Mouse (Mus musculus): Measurements from ENCODE around the gene AU022252.

AU022252 gene

DNA sequence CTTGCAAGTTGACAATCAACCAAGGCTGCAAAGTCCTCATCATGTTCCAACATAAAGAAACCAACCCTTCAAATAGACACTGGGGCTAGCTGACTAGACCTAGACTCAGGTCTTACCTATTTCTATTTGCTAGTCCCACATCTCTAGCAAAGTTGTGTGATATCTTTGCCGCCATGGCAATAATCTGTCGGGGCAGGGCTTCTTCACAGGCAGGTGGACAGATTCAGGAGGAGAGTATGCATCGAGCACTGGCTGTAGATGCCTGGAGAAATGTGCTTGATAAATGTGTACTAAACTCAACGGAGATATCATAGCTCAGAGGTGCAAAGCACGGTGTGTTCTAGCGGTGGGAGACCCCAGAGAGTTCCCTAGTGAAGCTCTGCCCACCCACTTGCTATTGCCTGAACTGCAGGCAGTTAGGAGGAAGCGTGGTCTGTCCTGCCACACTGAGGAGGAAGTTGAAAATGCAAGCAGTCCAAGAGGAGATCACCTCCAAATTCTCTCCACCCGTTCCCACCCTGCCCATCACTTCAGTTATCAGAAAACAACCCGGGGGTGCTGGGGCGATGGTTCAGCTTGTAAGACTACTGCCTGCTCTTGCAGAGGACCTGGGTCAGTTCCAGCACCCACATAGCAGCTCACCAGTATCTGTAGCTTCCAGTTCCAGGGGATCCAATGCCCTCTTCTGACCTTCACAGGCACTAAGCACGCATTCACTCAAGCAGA, 44.3 kb downstream of the AU022252 start:
- no peak for DNase-seq

DNA sequence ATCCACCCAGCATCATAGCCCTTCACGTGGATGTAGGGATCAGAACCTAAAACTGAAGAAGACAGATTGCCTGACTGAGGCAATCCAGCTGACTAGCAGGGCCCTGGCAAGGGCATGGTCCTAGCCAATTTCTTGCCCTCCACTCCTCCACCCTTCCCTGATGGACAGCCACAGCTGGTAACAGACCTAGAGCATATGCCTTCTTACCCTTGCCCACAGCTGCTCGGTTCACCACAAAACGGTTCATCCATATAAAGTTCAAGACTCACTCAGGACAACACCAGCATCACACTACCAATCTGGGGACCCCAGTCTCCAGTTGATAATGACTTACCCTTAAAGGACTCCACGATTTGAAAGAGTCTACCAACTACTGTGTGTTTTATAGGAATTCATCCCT, 46.7 kb downstream of the AU022252 start:
- DNase-seq: no peak

DNA sequence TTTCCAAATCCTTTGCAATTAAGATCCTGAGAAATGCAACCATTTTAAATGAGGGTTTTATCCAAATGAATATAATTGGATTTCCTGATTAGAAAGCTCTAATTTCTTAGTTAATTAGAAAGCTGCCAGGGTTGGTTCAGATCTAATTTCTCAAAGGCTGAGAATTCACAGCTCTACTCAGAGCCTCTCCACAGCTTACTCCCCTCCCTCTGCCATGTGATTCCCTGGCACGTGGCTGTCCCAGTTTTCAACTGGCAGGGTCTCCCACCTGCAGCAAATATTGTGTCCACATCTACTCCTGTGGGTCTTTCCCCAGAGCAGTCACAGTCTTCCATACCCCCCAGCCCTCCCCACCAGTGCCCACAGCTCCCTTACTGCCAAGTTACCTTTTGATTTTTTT, 49.0 kb downstream of the AU022252 start:
- no peak for DNase-seq

DNA sequence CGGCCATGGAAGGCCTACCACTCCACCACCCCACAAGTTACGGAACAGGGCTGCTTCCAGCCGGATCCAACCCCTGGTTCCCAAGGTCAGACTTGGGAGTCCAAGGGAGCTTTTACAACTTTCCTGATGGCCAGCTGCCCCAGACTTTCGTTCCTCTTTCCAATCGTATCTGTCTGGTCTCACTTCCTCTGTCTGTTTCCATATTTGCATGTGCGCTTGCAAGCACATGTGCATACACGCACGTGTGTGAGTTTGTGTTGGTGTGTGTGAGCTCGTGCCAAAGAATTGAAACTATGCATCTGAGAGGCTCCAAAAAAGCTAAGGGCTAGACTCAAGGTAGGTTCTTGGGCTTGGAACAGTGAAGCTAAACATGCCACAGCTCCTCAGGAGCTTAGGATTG, 51.1 kb downstream of the AU022252 start:
- peak; percentile 63 for DNase-seq

DNA sequence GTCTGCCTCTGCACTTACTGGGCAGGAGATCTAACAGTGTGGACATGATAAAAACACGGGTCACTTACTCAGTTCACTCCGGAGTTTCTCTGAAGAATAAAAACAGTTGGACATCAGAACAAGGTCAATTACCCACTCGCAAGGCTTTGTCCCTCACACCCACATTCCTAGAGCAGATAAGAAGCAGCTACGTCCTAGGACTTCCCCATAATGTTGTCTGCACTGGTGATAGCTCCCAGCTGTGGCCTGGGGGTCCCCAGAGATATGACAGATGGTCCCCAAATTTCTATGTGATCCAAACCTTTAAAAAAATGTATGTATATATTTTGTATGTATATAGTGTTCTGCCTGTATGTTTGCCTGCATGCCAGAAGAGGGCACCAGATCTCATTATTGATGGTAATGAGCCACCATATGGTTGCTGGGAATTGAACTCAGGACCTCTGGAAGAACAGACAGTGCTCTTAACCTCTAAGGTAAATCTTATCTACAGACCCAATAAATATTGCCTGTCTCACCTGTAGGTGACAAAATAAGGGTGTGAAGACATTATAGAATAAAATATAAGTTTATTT, 52.3 kb downstream of the AU022252 start:
- no peak for DNase-seq

DNA sequence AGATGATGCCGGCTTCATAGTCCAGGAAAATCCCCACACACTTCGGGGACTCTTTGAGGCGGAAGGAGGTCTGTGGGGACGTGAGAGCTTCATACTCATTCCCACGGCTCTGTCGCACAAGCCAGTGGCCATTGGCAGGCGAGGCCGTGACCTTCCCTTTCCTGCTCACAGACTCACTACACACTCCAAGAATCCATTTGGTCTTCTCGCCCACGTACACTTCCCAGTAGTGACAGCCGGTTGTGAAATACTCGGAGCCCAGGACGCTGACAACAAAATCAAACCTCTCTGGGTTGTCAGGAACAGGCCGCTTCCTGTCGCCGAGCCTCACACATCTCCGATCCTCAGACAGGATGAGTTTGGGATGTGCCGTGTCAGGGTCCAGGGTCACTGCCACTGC, 54.2 kb downstream of the AU022252 start:
- peak; percentile 31 for DNase-seq

DNA sequence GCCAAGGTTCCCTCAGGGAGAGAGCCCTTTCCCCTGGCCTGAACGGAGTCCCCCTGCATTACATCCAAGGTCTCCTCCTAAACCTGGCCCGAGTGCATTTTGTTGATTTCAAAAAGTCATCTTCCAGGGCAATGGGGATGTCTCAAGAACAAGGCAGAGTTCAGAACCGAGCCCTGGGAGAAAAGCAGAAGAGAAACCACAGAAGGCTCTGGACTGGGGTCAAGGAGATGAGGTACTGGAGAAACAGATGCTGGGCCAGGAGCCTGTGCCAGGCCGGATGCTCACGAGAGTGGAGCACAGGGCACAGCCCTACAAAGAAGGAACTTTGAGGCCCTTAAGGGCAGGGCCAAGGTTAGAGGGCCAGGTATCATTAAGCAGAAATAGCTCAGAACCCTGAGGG, 54.8 kb downstream of the AU022252 start:
- DNase-seq: peak; percentile 73

DNA sequence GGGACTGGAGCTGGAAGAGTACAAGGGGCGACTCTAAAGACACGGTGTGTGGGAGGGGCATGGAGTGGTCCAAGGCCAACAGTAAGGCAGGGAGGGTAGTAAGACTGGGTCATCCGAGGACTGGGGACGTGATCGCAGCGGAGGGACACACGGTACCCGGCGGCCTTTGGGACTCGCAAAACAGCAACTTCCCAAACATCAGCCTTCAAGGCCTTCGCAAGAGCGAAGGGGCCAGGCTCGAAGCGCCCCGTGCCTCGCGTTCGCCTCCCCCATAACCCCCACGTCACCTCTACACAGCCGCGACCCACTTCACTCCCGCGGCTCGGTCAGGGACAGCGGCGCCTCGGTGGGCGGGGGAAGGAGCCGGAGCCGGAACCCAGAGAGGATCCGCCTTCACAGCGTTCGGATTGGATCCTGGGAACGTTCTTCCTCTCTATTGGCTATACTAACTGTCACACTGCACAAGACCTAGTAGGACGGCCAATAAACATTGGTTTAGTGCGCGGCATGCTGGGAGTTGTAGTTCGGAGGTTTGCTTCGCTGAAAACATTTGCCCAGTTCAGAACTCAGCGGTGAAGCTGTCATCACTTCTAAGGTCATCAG, 58.6 kb downstream of the AU022252 start, which contains the start of gene Zfp691:
Gene Zfp691, minus strand, starts transcription at position 345 of the 603 bp plus-strand sequence.
- DNase-seq: peak; percentile 97

DNA sequence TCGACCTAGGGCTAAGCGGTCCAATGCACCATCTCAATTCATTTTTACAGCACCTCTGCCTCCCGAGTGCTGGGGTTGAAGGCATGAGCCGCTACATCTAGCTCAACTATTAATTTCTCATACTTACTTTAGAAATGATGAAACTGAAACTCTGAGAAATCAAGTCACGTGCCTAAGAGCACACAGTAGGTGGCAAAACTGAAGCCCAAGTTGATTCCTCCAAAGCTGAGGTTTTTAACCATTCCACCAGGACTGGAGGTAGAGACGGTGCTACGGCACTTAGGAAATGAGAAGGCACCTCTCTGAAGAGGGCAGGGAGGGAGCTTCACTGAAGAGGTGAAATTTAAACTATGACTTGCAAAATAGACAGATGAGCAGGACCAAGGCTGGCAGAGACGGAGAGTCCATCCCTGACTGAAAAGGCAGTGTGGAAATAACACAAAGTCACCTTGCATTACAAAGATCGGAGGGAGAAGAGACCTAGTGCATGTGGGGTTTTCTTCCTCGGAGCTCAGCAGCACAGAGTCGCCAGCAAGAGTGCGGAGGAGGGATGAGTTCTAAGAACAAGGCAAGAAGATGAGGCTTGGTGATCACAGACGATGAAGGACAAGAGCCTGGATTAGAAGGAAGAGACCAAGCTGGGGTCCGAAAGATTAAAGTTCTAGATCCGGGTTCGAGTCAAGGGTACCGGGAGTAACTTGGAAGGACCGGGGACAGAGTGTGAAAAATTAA, 59.4 kb downstream of the AU022252 start:
- DNase-seq: no peak

DNA sequence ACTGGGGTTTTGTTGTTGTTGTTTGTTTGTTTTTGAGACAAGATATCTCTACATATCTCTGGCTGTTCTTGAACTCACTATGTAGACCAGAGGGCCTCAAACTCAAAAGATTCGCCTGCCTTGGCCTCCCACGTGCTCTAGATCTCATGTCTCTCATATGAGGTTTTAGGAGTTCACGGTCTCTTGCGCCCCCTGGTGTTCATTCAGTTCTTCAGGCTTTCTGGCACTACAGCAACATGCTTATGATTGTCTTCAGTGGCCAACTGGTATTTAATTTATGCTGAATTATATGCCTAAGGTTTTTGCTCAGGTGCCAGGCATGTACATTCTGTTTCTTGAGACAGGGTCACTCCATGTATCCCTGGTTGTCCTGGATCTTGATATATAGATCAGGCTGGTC, 64.8 kb downstream of the AU022252 start:
- peak; percentile 86 for DNase-seq

DNA sequence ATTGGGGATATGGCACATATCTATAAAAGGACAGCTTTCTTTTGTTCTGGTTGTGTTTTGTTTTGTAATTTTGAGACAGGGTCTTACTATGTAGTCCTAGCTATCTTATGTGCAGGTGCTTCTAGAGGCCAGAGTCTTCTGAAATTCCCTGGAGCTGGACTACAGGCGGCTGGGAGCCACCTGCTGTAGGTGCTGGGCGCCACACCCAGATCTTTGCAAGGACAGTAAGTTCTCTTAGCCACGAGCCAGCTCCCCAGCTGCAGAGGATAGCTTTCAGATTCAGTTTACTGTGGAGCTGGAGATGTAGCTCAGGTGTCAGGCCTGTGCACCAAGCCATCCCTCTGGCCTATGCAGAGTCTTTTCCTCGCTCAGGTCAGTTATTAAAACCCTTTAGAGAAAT, 65.4 kb downstream of the AU022252 start:
- DNase-seq: no peak

DNA sequence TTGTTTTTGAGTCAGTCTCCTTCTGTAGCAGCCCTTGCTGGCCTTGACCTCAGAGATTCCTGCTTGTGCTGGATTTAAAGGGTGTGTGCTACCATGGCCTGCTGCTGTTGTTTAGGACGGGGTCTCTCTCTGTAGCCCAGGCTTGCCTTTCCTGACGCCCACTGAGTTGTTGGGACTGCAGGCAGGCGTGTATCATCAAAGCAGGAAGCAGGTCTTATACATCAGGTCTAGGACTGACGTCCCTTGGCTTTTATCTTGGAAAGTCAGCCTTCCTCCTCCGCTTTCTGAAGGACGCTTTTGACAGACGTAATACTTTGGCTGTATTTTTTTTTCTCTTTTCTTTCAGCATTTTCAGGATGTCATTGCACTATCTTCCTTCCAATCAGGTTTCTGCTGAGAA, 66.6 kb downstream of the AU022252 start:
- DNase-seq: no peak

DNA sequence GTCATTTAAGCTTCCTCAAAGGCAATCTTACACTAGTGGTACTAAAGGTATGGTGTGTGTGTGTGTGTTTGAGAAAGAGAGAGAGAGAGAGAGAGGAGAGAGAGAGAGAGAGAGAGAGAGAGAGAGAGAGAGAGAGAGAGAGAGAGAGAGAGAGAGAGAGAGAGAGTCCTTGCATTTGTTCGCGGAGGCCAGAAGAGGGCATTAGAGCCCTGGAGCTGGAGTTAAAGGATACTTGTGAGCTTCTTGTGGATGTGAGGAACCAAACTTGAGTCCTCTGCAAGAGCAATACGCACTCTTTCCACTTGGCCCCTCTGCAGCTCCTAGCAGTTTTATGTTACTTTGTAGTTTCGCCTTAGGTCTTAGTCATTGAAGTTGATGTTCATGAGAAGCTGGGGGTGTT, 69.5 kb downstream of the AU022252 start:
- no peak for DNase-seq

DNA sequence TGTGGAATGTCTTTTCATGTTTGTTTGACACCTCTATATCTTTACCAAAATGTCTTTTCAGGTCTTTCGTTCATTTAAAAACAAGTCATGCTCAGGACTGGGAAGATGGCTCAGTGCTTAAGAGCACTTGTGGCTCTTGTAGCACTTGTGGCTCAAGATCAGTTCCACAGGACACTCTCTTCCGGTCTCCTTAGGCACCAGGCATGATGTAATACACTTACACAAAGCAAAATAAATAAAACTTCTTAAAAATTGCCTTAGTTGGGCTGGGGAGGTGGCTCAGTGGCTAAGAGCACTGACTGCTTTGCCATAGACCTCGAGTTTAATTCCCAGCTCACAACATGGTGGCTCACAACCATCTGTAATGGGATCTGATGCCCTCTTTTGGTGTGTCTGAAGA, 71.2 kb downstream of the AU022252 start:
- no peak for DNase-seq

DNA sequence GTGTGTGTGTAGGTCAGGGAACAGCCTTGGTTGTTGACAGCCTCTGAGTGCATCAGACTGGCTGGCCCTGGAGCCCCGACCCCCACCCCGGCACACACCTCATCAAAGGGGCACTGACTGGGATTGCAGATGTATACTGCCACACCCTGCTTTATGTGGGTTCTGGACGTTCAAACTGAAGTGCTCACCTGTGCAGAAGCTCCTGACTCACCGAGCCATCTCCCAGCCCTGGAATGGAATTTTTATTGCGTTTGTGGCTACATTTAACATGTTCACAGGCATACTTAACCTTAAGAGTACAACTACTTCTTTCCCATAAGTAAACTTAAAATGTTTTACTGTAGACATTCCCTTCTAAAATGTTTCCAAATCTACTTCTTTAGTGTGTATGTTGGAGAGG, 74.6 kb downstream of the AU022252 start:
- no peak for DNase-seq

DNA sequence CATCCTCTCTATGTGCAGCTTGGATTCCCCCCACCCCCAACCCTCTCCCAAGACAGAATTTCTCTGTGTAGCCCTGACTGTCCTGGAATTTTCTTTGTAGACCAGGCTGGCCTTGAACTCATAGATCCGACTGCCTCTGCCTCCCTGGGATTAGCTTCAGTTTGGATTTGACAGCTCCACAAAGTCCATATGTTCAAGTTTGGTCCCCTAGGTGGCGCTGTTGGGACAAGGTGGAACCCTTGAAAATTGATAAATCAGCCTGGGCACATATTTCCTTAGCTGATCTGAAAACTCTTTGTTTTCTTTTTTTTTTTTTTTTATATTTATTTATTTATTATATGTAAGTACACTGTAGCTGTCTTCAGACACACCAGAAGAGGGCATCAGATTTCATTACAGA, 75.3 kb downstream of the AU022252 start:
- no peak for DNase-seq
